Mouse (Mus musculus): ENCODE measurements around the gene Prpf40b. TPM values are rescaled to one million over a fixed set of nuclear protein-coding genes. Genes with fewer than 3 reads are reported as not detected.

Prpf40b gene
- polyA plus RNA-seq, 1 experiment from 2014 or later: 114 TPM

- Histone ChIP-seq H3K27me3 (replicated peaks; ENCODE audit: control insufficient read depth, insufficient read depth, low read length) (no peaks in the 10 kb centered on the region), H3K9ac (ENCODE audit: low read depth, low read length) (no peak overlapping the region), H3K36me3 (ENCODE audit: control insufficient read depth, insufficient read depth, low read length) (peaks cover 21% of the 10 kb centered on the region), H3K27ac (ENCODE audit: low read depth, low read length) (no peak overlapping the region), H3K4me1 (ENCODE audit: control insufficient read depth, insufficient read depth, low read depth, low read length) (no peaks in the 10 kb centered on the region; the same call in 1 of the 2 replicates), H3K4me2 (ENCODE audit: low read length) (no peak overlapping the region), H3K9me3 (ENCODE audit: control insufficient read depth, low read length) (no peaks in the 10 kb centered on the region), H3K4me3 (ENCODE audit: low read length) (no peak overlapping the region)
- ATAC-seq: no peak
- WGBS: 86% methylated on average over 9 of the region's 9 CpGs
Observed at GRCm38 (mm10) chr15:99324151-99324550, 29.3 kb downstream of the Prpf40b start.

- H3K9me3 ChIP-seq (ENCODE audit: control insufficient read depth, low read length): no peaks in the 10 kb centered on the region
- H3K4me3 ChIP-seq (ENCODE audit: low read length): no peak overlapping the region
- H3K27me3 ChIP-seq (replicated peaks; ENCODE audit: control insufficient read depth, insufficient read depth, low read length): no peaks in the 10 kb centered on the region
- H3K36me3 ChIP-seq (ENCODE audit: control insufficient read depth, insufficient read depth, low read length): peaks cover 12% of the 10 kb centered on the region; the same call in 1 of the 2 replicates
- H3K9ac ChIP-seq (ENCODE audit: low read depth, low read length): no peak overlapping the region
- no peak overlapping the region for H3K4me2 ChIP-seq (ENCODE audit: low read length)
- no peak overlapping the region for H3K27ac ChIP-seq (ENCODE audit: low read depth, low read length)
- no peak for ATAC-seq
- 95% methylated on average over 6 of the region's 6 CpGs for WGBS
- H3K4me1 ChIP-seq (ENCODE audit: control insufficient read depth, insufficient read depth, low read depth, low read length): no peaks in the 10 kb centered on the region
Observed at GRCm38 (mm10) chr15:99325598-99325997, 30.7 kb downstream of the Prpf40b start.

- WGBS: 75% methylated on average over 2 of the region's 2 CpGs
- no peaks in the 10 kb centered on the region for H3K9me3 ChIP-seq (ENCODE audit: control insufficient read depth, low read length)
- no peak overlapping the region for H3K9ac ChIP-seq (ENCODE audit: low read depth, low read length)
- no peak for ATAC-seq
- no peak overlapping the region for H3K4me2 ChIP-seq (ENCODE audit: low read length)
- H3K27me3 ChIP-seq (replicated peaks; ENCODE audit: control insufficient read depth, insufficient read depth, low read length): no peaks in the 10 kb centered on the region
- no peak overlapping the region for H3K4me3 ChIP-seq (ENCODE audit: low read length)
- H3K36me3 ChIP-seq (ENCODE audit: control insufficient read depth, insufficient read depth, low read length): peaks cover 8% of the 10 kb centered on the region; the same call in 1 of the 2 replicates
- H3K27ac ChIP-seq (ENCODE audit: low read depth, low read length): no peak overlapping the region
- H3K4me1 ChIP-seq (ENCODE audit: control insufficient read depth, insufficient read depth, low read depth, low read length): no peaks in the 10 kb centered on the region
Observed at GRCm38 (mm10) chr15:99326407-99326806, 31.5 kb downstream of the Prpf40b start.

GRCm38 (mm10) chr15:99326959-99327358 lies 32.1 kb downstream of the Prpf40b start:
- Histone ChIP-seq H3K4me1 (ENCODE audit: control insufficient read depth, insufficient read depth, low read depth, low read length) (no peaks in the 10 kb centered on the region), H3K36me3 (ENCODE audit: control insufficient read depth, insufficient read depth, low read length) (peaks cover 4% of the 10 kb centered on the region; the same call in 1 of the 2 replicates), H3K4me2 (ENCODE audit: low read length) (no peak overlapping the region), H3K9ac (ENCODE audit: low read depth, low read length) (no peak overlapping the region), H3K4me3 (ENCODE audit: low read length) (no peak overlapping the region), H3K9me3 (ENCODE audit: control insufficient read depth, low read length) (no peaks in the 10 kb centered on the region), H3K27ac (ENCODE audit: low read depth, low read length) (no peak overlapping the region), H3K27me3 (replicated peaks; ENCODE audit: control insufficient read depth, insufficient read depth, low read length) (no peaks in the 10 kb centered on the region)
- WGBS: 83% methylated on average over 1 of the region's 1 CpGs
- no peak for ATAC-seq

- H3K9me3 ChIP-seq (ENCODE audit: control insufficient read depth, low read length): no peaks in the 10 kb centered on the region
- H3K4me2 ChIP-seq (ENCODE audit: low read length): no peak overlapping the region
- H3K4me3 ChIP-seq (ENCODE audit: low read length): no peak overlapping the region
- 100% methylated on average over 5 of the region's 5 CpGs for whole genome bisulfite sequencing
- peaks cover 3% of the 10 kb centered on the region; the same call in 1 of the 2 replicates for H3K36me3 ChIP-seq (ENCODE audit: control insufficient read depth, insufficient read depth, low read length)
- no peak overlapping the region for H3K27ac ChIP-seq (ENCODE audit: low read depth, low read length)
- H3K4me1 ChIP-seq (ENCODE audit: control insufficient read depth, insufficient read depth, low read depth, low read length): peaks cover 5% of the 10 kb centered on the region; the same call in 1 of the 2 replicates
- no peak for ATAC-seq
- H3K9ac ChIP-seq (ENCODE audit: low read depth, low read length): no peak overlapping the region
- no peaks in the 10 kb centered on the region for H3K27me3 ChIP-seq (replicated peaks; ENCODE audit: control insufficient read depth, insufficient read depth, low read length)
Observed at GRCm38 (mm10) chr15:99328011-99328410, 33.1 kb downstream of the Prpf40b start.

- Histone ChIP-seq H3K27ac (ENCODE audit: low read depth, low read length) (peak overlapping the region; percentile 24; the same call in 1 of the 2 replicates), H3K36me3 (ENCODE audit: control insufficient read depth, insufficient read depth, low read length) (peaks cover 3% of the 10 kb centered on the region; the same call in 1 of the 2 replicates), H3K4me3 (ENCODE audit: low read length) (no peak overlapping the region), H3K9ac (ENCODE audit: low read depth, low read length) (no peak overlapping the region), H3K9me3 (ENCODE audit: control insufficient read depth, low read length) (no peaks in the 10 kb centered on the region), H3K27me3 (replicated peaks; ENCODE audit: control insufficient read depth, insufficient read depth, low read length) (no peaks in the 10 kb centered on the region), H3K4me2 (ENCODE audit: low read length) (no peak overlapping the region), H3K4me1 (ENCODE audit: control insufficient read depth, insufficient read depth, low read depth, low read length) (peaks cover 15% of the 10 kb centered on the region)
- ATAC-seq: no peak
- WGBS: 82% methylated on average over 2 of the region's 2 CpGs
Observed at GRCm38 (mm10) chr15:99330324-99330723, 35.4 kb downstream of the Prpf40b start.

GRCm38 (mm10) chr15:99331341-99331740 lies 36.5 kb downstream of the Prpf40b start:
- no peaks in the 10 kb centered on the region for H3K27me3 ChIP-seq (replicated peaks; ENCODE audit: control insufficient read depth, insufficient read depth, low read length)
- no peaks in the 10 kb centered on the region for H3K9me3 ChIP-seq (ENCODE audit: control insufficient read depth, low read length)
- ATAC-seq: no peak
- 0 out of 2 replicates have a peak, but pooled peaks cover 3% of the 10 kb centered on the region for H3K36me3 ChIP-seq (ENCODE audit: control insufficient read depth, insufficient read depth, low read length)
- no peak overlapping the region for H3K4me2 ChIP-seq (ENCODE audit: low read length)
- H3K4me1 ChIP-seq (ENCODE audit: control insufficient read depth, insufficient read depth, low read depth, low read length): peaks cover 15% of the 10 kb centered on the region
- 56% methylated on average over 5 of the region's 5 CpGs for WGBS
- no peak overlapping the region for H3K4me3 ChIP-seq (ENCODE audit: low read length)
- no peak overlapping the region for H3K27ac ChIP-seq (ENCODE audit: low read depth, low read length)
- H3K9ac ChIP-seq (ENCODE audit: low read depth, low read length): no peak overlapping the region

- Histone ChIP-seq H3K27me3 (replicated peaks; ENCODE audit: control insufficient read depth, insufficient read depth, low read length) (no peaks in the 10 kb centered on the region), H3K27ac (ENCODE audit: low read depth, low read length) (no peak overlapping the region), H3K9ac (ENCODE audit: low read depth, low read length) (no peak overlapping the region), H3K9me3 (ENCODE audit: control insufficient read depth, low read length) (no peaks in the 10 kb centered on the region), H3K4me3 (ENCODE audit: low read length) (no peak overlapping the region), H3K4me2 (ENCODE audit: low read length) (no peak overlapping the region), H3K4me1 (ENCODE audit: control insufficient read depth, insufficient read depth, low read depth, low read length) (peaks cover 15% of the 10 kb centered on the region), H3K36me3 (ENCODE audit: control insufficient read depth, insufficient read depth, low read length) (0 out of 2 replicates have a peak, but pooled peaks cover 3% of the 10 kb centered on the region)
- no peak for ATAC-seq
Observed at GRCm38 (mm10) chr15:99332111-99332510, 37.2 kb downstream of the Prpf40b start.

- H3K4me2 ChIP-seq (ENCODE audit: low read length): no peak overlapping the region
- H3K36me3 ChIP-seq (ENCODE audit: control insufficient read depth, insufficient read depth, low read length): 0 out of 2 replicates have a peak, but pooled peaks cover under 1% of the 10 kb centered on the region
- H3K27me3 ChIP-seq (replicated peaks; ENCODE audit: control insufficient read depth, insufficient read depth, low read length): no peaks in the 10 kb centered on the region
- peaks cover 15% of the 10 kb centered on the region for H3K4me1 ChIP-seq (ENCODE audit: control insufficient read depth, insufficient read depth, low read depth, low read length)
- H3K27ac ChIP-seq (ENCODE audit: low read depth, low read length): peak overlapping the region; percentile 72
- no peaks in the 10 kb centered on the region for H3K9me3 ChIP-seq (ENCODE audit: control insufficient read depth, low read length)
- no peak overlapping the region for H3K4me3 ChIP-seq (ENCODE audit: low read length)
- no peak overlapping the region for H3K9ac ChIP-seq (ENCODE audit: low read depth, low read length)
- peak; percentile 47 for ATAC-seq
- 69% methylated on average over 9 of the region's 9 CpGs for WGBS
Observed at GRCm38 (mm10) chr15:99332921-99333675, 38.2 kb downstream of the Prpf40b start.

All from hindbrain, embryonic 16.5 days (tissue).